Mouse (Mus musculus): ENCODE measurements at regions not wholly inside any gene's neighbourhood (a gene's known extent, or its start where the extent isn't known, plus 50 kb on each side); places are given as distances from the start of the nearest gene placed in this dataset.

GRCm38 (mm10) chr6:31745589-31745988, 181.8 kb upstream of the Podxl start:
- TF ChIP-seq CTCF (IDR thresholded peaks at IDR 0.05; ENCODE audit: low read depth, low read length), result no peak
- TF ChIP-seq POLR2A (IDR thresholded peaks at IDR 0.05; ENCODE audit: borderline replicate concordance, low read depth, low read length), result no peak

All from bone marrow macrophage, adult 2 months (primary cell).